Mouse (Mus musculus): ENCODE measurements at regions not wholly inside any gene's neighbourhood (a gene's known extent, or its start where the extent isn't known, plus 50 kb on each side); places are given as distances from the start of the nearest gene placed in this dataset.

- no peak for DNase-seq
Measured at GRCm38 (mm10) chr1:184605666-184606065, 126.8 kb downstream of the Hlx start.

DNA sequence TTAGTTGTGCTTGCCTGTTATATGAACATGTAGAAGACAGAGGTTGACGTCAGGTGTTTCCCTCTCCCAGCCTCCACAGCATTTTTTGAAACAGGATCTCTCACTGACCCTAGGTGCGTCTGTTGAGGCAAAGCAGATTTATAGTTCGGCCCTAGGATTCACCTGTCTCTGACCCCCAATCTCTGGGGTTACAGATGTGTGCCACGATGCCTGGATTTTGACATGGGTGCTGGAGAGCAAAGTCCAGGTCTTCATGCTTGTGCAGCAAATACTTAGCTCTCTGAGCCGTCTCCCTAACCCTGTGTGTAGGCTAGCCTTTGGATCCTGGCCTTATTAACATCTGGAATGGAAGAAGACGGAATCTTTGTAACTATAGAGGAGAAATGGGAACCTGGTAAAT lies 129.3 kb downstream of the Hlx start:
- no peak for DNase-seq

DNA sequence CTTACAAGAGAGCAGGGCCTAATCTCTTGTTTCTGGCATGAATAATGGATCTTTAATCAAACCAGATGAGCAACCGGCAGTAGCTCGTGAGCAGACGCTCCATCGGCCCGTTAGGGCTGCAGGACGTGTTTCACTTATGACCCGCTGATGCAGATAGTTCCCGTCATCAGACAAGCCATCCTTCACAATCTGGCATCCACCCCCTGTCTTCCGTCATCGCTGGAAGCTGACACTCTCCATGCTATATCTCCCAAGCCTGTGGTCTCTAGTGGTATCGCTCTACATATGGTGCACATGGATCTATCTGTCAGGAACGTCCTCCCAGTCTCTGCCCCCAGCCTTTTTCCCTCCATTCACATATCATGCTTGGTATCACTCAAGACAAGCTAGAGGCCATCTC lies 137.0 kb downstream of the Hlx start:
- no peak for DNase-seq

DNA sequence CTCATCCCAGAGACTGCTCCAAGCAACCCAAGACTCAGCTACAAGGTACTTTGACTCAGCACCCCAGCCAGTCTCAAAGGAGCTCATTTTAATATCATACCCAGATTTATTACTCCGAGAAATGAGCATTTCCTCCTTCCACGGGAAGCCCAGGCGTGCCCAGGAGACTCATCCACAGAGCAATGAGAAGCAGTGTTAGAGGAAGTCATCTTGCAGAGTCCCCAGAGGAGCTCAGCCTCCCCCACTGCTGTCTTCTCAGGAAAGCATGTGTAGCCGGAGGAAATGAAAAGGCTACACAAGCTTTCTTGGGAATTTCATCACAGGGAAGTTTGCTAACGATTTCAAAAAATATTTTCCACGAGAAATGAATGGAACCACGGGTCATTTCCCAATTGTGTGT lies 141.8 kb downstream of the Hlx start:
- DNase-seq, result peak in 1 of 2 experiments; percentile 4

DNA sequence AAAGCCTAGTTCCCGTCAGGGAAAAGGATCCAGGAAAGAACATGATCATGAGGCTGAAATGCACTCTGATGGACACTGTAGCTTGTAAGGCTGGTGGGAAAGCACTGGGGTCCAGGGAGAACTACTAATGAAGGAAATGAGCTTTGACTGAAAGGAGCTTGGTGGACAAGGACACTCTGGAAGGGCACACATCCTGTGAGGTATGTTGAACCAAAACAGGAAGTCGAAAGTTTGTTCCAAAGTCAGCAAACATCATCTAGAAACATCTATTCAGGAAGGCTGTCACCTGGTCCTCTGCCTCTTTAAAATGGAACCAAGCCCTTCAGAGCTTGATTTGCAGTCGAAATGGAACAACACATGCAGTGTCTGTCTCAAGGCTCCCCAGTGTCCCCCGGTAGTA lies 143.1 kb downstream of the Hlx start:
- no peak for DNase-seq

DNA sequence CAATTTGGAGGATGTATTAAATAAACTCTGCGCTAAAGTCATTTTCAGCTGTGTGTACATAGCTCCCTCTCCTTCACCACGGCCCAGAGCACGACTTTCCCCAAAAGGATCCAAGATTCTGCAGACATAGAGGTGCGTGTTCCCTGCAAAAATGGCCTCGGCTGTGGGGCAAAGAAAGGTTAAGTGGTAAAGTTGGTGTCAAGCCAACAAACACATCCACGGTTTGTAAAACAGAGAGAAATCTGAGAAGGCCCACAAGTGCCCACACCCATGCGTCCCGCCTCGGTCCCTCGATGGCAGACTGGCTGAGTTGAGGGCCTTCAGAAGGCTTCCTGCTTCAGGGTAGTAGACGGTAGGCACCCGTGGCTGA lies 147.9 kb downstream of the Hlx start:
- DNase-seq, result no peak

- DNase-seq, result no peak
Measured at GRCm38 (mm10) chr1:184583751-184584504, 148.5 kb downstream of the Hlx start.

GRCm38 (mm10) chr1:184579475-184579874 lies 152.9 kb downstream of the Hlx start:
- no peak for DNase-seq

GRCm38 (mm10) chr1:184576527-184576926 lies 155.9 kb downstream of the Hlx start:
- DNase-seq, result no peak

DNA sequence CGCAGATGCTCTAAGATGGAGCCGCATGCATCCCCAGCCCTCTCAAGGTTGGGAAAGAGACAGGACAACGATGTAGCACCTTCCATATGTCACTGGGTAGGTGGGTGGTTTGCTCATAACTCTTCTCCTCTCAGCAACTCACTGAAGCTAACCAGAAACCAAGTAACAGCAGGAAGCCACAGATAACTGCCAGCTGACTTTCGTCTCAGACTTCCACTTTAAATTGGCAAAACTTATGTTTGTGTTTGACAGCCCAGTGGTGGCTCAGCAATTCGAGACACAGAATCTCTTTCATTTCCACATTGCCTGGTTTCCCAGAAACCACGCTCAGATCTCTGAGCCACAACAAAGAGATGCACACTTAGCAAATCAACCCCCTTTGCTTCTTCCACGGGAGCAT lies 159.1 kb downstream of the Hlx start:
- no peak for DNase-seq

GRCm38 (mm10) chr1:184570681-184571080 lies 161.7 kb downstream of the Hlx start:
- DNase-seq, result no peak

DNA sequence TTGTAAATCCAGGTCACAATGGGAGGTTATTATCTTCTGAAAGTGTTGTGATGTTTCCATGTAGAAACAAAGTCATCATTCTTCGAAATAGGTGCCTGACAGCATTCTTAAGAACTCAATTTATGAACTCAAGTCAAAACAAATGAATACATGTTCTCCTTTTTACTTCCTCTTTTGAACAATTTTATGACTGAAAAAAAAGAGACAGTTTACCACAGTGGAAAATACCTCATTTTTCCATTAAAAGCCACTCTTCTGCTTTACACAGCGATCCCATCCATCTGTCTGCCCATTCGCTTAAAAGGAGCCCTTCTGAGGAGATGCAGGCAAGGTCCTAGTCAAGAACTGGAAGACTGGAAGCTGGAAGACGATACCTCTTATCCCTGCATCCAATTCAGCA lies 169.5 kb downstream of the Hlx start:
- no peak for DNase-seq

GRCm38 (mm10) chr1:184562239-184562638 lies 170.2 kb downstream of the Hlx start:
- DNase-seq, result no peak

DNA sequence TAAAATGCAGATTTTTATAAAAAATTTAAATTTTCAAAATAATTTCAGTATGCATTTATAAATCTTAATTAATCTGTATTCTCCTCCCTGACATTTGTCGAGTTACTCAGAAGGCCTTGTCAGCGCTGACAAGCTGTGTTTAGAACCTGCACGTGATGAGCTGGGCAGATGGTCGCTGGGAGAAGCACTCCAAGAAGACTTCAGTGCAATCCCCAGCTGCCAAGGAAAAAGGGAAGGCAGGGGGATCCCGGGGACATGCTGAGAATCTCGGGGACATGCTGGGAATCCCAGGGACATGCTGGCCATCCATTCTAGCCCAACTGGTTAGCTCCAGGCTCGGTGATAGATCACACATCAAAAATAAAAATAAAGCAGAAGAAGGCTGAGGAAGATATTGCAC lies 172.9 kb downstream of the Hlx start:
- no peak for DNase-seq

DNA sequence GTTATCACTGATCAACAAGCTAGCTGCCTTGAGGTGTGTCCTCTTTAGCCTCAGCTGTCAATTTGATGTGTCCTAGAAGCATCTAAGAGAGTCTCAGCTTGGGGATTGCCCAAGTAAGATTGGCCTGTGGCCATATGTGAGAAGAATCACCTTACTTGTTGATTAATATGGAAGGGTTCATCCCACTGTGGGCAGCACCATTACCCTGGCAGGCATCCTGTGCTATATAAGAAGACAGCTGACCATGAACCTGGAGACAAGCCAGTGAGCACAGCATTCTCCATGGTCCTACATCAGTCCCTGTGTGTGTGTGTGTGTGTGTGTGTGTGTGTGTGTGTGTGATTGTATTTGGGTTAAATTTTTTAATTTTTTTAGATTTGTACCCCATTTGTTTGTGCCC lies 178.6 kb downstream of the Hlx start:
- no peak for DNase-seq

GRCm38 (mm10) chr1:184550491-184550890 lies 181.9 kb downstream of the Hlx start:
- no peak for DNase-seq

GRCm38 (mm10) chr1:184547650-184548235 lies 184.7 kb downstream of the Hlx start:
- DNase-seq, result no peak

DNA sequence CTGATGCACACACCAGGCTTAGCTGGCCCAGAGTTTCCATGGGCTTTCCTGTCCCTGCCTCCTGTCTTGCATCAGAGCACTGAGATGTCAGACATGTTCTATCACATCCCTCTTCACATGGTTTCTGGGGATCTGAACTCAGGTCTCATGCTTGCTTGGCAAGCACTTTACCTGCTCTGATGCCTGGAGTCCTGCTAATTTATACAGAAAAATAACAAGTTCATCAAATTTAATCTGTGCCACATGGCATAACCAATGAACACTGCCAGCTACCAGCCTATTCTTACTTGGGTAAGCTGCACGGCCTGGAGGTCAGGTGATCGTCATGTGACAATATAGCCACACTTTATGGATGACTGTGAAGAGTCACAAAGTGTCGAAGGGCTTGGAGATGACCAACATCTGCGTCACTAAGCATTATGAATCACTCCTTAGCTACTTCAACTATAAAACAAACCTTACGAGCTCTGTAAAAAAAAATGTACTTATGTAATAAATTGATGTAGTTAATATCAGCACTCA lies 186.2 kb downstream of the Hlx start:
- no peak for DNase-seq

DNA sequence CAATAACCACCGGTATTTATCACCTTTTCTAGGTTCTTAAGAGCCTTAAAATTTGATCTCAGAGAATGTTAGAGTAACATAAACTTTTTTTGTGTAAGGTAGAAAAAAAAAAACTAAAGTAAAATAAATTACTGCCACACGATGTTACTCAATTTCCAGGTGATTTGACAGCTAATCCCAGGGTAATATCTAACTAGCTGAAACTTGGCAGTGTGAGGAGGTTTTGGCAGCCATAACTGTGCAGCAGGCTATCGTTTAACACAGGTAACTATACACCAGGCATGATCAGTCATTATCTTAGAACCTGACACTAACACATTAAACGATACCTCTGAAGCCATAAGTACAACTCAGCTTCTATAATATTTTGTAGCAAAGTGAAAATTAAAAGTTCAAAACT lies 187.3 kb downstream of the Hlx start:
- DNase-seq, result peak in 1 of 2 experiments; percentile 11

DNA sequence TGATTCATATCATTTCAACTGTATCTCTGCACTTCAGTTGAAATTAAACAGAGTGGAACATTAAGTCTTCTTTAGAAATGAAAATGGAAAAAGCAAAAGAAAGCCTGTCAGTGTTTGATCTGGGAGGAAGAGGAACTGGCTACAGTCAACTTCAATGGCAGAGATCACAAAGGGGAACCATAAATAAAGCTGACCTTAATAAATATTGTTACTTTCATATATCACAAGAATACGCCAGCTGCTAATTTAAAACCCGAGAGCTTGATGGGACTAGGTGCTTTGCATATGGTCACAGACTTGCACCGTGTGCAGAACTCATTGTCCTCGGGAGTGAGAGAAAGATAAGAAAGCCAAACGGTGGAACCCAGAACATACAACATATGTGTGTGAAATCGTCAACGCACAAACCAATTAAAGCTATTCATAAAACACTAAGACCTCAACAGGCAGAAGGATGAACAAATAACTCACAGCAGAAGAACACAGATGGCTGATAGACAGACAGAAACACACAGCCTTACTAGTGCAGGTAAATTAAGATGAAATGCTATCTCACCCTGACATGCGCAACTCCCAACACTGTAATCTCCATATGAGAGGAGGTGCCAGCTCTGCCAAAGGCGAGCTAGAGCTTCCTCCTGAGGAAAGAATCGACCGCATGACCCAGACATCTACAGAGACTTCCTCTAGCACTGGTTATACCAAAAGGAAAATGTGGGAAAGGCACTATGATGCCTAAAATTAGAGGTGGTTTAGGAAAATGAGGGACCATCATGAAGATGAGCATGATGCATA lies 189.9 kb downstream of the Hlx start:
- no peak for DNase-seq

DNA sequence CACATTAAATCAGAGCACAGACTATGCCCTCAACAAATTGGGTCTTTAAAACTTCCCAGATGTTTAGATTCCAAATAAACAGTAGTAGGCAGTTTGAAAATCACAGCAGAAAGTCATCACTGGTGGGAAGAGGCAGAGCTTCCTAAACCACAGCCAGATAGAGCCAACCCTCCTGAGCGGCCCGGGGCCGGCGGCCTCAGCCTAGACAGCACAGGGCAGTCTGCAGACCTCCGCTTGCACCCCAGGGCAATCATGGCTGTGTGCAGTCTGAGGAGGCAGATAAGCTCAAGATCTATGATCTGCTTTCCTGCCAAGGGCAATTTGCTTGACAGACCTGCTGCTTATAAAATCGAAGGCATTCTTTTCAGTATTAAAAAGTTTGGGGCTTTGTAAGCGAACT lies 192.6 kb downstream of the Hlx start:
- DNase-seq, result no peak

GRCm38 (mm10) chr1:184536311-184537200 lies 195.9 kb downstream of the Hlx start:
- no peak for DNase-seq

DNA sequence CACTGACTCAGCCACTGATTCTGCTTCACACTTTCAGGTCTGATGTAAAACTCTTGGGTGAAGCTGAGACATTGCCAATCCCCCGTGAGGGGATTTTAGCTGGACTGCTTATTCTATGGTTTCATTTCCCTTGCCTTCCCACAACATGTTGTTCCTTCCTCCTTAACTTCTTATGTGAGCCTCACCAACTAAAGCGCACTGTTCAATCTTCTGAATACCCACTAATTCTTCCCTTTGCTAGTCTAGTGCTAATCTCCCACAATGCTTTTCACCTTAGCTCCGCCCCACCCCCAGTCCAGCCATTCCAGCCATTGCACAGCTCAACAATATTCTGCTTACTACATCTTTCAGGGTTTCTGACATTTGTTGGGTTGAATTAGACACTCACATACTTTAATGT lies 196.7 kb downstream of the Hlx start:
- DNase-seq, result no peak
